Mouse (Mus musculus) granulocyte monocyte progenitor cell, adult 5-6 weeks (primary cell): ENCODE data around the gene Zup1. TPM values are rescaled to one million over a fixed set of nuclear protein-coding genes. Genes with fewer than 3 reads are reported as not detected.
"Not testable (repeated sequence)": the region's sequence is repeated elsewhere in the genome, so short reads cannot be mapped to it uniquely, and the experiment has no call there.

Source experiments
- ATAC-seq: replicated peaks from 2 replicates; pipeline ENCODE4 v1.8.0; 2016; ENCODE audit warnings: mild to moderate bottlenecking, moderate TSS enrichment, inconsistent platforms; ENCODE audit not compliant: poor library complexity, severe bottlenecking
- total RNA-seq, 2 experiments: library from RNA; stranded (forward) in 1 of 2; stranded (reverse) in 1 of 2; fragments of 200-712, 200-1000 nt in 1 of 2; fragments of >200 nt in 1 of 2; fragmentation: Nextera tagmentation in 1 of 2; gene quantifications; 2 replicates each; pipeline ENCODE4 v1.2.3; 2014 to 2017

Gene Zup1
- 32.8 and 33.3 TPM in 2 replicates for total RNA-seq (2014; fragmentation: Nextera tagmentation)
- 31.3 and 42.5 TPM in 2 replicates for total RNA-seq (2017)

DNA sequence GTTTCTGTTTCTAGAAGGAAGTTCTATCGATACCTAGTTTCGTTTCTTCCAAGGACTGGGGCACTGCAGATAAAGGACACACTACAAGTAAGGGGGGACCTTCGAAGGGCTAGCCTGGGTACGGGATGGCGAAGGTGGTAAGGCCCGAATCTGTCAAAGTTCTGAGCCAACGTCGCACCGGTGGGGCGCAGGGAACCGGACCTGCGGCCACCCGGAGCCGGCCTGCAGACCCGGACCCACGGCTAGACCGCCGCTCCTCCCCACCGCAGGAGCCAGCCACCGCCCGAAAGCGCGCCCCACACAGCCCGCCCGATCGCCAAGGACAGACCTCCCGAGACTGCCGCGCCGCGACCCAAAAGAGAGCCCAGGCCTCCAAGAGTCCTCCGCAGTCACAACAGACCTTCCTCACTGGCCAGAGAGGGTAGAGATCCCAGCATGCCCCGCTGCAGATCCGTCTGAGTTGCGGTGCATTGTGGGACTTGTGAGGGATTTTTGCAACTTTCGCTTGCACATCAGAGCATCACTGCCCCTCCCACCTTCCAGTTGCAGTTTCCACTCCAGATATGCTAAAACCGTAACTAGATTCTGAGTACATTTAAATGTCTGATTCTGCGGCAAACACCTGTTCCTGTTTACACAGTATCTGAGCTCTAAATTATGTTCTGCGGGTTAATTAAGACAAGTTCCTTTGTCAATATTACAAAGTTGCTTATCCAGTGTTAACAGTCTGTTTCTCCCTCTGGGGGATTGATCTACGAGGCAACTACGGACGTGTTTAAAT lies at the start of gene Zup1:
Gene Zup1, minus strand, starts transcription at position 467 of the 781 bp plus-strand sequence.
- peak; percentile 98 for ATAC-seq

DNA sequence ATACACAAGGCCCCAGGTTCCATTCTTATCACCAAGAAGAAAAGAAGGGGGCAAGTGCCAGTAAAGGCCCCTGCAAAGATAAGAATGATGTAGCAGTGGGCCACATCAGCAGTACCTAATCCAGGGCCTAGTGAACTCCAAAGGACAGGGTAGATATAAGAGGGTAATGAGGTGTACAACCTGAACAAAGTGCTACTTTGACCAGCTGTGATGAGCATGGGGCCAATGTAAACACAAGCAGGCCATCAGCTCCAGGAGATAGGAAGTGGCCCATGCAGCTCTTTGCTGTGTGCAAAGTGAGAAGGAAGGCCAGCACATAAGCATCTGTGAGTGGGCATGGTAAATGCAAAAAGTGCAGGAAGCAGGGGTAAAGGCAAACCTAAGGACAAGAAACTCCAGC lies 47.3 kb upstream of the Zup1 start:
- no peak for ATAC-seq

DNA sequence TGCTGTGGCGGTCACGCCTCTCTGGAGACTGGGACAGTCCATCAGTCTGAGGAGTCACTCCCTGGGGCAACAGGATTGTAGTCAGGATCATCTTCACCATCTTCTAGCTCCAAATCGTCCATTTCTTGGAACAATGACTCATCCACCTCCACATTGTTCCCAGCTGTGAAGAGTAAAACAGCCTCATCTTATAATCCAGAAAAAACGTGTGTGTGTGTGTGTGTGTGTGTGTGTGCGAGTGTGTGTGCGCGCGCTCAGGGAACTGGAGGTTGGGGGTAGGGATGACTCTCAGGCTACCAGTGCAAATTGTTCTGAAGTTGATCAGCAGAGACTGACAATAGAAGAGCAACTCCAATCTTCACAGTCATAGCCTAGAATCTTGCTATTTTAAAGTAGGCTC lies 45.6 kb upstream of the Zup1 start:
- ATAC-seq: not testable (repeated sequence)

DNA sequence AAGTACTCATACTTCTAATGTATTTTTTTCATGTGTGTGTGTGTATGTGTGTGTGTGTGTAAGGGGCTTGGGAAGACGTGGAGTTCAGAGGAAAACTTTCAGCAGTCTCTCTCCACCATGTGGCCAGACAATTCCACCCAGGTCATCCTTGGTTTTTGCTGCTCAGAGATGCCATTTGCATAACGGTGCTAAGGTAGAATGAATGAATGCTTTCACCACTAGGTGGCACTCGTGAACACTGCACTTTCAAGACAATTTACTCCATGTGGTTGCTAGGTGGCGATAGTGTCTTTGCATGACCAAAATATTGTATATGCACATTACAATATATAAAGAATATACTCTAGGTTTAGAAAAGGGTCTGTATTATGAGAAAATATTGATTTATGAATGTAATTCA lies 35.7 kb upstream of the Zup1 start:
- peak; percentile 98 for ATAC-seq

DNA sequence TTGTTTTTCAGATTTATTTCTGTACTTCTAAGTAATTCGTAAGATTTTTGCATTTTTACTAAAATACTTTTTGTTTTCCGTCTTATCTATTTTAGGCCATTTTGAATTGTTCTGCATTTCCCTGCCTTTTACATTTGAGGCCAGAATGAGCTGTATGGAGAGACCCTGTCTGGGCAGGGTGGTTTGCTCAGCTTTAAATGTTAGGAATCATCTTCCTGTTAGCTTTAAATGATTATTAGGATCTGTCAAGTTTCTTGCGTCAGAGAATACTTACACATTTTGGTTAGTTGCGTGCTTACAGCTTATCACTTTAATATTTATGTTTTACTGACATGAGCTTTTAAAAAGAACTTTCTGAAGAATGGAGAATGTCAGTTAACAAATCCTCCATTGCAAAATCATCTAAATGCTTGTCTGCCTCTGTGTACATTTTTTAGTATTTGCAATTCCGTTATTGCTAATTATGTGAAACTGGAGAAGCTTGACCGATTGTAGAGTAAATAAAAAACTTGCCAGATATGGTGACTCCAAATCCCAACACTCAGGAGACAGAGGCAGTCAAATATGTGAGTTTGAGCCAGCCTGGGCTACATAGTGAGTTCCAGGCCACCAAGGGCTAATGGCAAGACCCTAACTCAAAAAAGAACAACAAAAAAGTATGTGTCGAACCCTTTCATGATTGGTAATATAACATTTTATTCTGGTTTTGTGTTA lies 23.9 kb upstream of the Zup1 start:
- no peak for ATAC-seq

DNA sequence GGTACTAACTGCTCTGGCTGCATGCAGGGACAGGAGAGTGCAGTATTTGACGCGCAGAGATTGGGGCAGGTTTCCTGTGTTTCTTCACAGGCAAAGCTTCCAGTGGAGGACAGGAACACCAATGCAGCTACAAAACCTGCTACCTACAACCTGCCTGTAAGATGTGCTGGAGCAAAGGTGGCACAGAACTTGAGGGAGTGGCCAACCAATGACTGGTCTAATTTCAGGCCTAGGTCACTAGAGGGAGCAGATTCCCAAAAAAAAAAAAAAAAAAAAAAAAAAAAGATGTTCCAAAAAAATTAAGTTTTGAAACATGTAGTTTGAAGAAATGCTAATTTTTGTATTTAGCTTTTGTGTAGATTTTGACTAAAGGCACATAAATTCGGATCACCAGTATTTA lies 1.4 kb upstream of the Zup1 start:
- no peak for ATAC-seq

DNA sequence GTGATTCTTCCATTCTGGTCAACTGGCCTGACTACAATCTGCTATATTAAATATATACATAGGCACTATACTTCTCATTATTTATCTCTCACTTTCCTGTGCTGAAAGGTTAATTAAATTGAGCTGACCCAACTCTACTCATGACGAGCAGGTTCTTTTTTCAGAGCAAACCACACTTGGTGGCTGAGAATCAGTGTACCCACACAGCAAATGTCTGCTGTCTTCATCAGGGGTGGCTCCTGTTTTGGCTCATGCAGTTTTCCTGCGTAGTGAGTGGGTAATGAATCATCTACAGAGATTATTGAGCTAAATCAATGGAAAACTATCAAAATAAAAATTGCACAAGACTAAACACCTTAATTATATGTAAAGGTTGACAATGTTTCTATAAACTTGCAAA lies 4.7 kb downstream of the Zup1 start:
- ATAC-seq: no peak

DNA sequence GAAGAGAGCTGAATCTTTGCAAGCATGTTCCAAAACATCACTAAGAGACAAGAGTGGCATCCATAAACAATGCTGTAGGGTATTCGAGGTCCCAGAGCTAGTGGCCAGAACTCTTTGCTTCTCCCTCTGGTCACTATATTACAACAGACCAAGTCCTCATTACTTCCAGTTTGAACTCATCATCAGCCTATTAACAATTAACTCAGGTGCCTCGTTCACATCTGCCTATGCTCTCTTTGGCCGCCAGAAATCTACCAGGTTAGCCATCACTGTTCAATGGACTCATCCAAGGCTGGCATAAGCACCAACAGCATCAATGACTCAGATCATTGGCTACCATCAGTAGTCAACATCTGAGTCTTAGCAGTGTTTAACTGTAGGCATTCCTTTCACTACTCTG lies 5.7 kb downstream of the Zup1 start:
- no peak for ATAC-seq

DNA sequence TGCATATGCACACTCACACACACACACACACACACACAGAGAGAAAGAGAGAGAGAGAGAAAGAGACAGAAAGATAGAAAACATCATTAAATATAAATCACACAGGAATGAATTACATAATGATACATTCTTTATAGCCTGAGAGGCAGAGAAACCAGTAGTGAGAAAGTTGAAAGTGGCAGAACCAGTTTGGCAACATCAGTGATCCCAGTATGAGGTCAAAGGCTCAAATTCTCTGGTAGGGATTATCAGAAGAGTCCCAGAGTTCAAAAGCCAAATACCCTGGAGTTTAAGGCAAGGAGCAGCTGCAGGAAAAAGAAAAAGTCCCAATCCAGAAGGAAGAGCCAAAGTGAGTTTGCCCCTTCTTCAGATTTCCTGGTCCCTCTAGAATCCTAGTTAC lies 10.4 kb downstream of the Zup1 start:
- ATAC-seq: no peak

DNA sequence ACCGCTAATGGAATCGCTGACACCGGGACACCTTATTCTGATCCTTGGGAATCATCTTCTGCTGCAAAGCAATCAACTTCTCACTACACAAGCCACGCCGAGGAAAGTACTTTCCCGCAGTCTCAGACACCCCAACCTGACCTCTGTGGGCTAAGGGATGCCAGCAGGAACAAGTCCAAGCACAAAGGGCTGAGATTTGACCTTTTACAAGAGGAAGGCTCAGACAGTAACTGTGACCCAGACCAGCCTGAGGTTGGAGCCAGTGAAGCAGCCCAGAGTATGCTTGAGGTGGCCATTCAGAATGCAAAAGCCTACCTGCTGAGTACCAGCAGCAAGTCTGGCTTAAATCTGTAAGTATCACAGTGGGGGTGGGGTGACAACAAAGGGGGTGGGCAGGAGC lies 45.6 kb downstream of the Zup1 start:
- no peak for ATAC-seq

DNA sequence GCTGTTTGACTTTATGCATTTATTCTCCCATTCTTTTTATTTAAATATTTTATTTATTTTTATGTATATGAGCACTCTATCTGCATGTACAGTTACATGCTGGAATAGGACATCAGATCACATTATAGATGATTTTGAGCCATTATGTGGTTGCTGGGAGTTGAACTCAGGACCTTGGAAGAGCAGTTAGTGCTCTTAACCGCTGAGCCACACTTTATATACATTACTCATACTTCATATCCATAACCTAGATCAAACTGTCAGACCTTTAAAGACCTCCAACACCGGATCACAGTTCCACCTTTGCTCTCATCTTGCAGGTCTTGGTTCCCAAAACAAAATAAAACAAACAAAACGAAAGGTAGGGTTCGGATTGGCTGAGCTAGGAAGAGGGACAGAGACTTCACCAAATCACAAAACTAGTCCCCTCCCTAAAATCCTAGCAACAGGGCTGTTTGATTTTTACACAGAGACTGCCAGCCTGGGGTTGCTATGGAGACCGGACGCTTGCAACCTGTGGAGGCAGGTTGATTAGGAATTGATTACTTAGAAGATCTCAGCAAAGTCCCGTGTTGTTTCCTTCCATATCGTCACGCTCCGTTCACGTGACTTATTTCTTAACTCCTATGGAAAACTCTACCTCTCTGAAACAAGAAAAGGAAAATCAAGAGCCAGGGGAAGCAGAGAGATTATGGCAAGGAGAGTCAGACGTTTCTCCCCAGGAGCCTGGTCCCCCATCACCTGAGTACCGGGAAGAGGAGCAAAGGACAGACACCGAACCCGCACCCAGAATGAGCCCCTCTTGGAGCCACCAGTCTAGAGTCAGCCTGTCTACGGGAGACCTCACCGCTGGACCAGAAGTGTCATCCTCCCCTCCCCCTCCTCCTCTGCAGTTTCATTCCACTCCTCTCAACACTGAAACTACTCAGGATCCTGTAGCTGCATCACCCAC lies 46.3 kb downstream of the Zup1 start, which contains the start of gene Rsph4a:
Gene Rsph4a, plus strand, starts transcription at position 582 of the 952 bp plus-strand sequence.
- no peak; the same call in 1 of the 2 replicates for ATAC-seq

DNA sequence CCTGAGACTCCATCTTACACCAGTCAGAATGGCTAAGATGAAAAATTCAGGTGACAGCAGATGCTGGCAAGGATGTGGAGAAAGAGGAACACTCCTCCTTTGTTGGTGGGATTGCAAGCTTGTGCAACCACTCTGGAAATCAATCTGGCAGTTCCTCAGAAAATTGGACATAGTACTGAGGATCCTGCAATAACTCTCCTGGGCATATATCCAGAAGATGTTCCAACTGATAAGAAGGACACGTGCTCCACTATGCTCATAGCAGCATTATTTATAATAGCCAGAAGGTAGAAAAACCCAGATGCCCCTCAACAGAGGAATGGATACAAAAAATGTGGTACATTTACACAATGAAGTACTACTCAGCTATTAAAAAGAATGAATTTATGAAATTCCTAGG lies 49.5 kb downstream of the Zup1 start:
- ATAC-seq: not testable (repeated sequence)

DNA sequence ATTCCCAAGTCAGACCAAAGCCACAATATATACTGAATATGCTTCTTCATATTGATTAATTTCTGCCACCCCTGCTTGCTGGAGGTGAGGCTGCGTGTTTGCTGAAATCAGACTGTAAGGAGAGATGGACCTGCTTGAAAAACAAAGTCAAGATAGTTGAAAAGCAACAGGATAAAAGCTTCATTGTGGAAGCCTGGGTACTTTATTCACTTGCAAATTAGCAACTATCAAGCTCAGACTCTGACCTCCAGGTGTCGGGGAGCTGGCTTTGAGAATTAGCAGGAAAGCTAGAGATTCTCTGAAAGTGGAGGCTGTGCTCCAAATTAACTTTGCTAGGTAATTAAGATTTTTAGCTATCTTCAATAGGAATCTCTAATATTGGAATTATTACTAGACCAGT lies 68.7 kb downstream of the Zup1 start:
- ATAC-seq: not testable (repeated sequence)

DNA sequence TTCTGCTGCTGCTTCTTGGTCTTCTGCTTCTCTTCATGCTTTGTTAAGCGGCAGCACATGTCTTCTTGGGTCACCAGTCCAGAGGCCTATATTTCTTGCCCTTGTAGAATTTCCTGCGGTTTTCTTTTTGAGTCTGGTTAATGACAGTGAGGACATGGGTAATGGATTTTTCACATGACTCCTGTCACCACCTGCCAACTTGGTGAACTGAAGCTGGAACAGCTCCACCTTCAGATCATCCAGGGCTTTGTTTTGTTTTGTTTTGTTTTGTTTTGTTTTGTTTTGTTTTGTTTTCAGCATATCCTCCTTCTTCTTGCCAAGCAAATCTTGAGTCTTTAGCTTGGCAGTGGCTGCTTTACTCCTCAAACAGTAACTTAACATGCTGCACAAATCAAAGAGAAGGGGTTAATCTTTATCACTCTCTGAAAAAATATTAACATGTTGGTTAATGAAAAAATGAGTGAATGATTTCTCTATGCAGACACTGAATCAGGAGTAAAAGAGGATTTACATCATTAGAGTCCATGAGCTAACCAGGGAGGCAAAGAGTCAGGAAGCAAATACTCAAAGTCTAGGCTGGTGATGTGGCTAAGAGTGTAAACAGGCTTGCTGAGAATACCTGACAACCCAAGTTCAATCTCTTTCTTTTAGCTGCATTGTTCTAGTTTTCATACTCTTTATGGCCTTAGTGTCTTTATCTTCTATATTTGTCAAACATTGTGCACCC lies 78.2 kb downstream of the Zup1 start:
- ATAC-seq: no peak

DNA sequence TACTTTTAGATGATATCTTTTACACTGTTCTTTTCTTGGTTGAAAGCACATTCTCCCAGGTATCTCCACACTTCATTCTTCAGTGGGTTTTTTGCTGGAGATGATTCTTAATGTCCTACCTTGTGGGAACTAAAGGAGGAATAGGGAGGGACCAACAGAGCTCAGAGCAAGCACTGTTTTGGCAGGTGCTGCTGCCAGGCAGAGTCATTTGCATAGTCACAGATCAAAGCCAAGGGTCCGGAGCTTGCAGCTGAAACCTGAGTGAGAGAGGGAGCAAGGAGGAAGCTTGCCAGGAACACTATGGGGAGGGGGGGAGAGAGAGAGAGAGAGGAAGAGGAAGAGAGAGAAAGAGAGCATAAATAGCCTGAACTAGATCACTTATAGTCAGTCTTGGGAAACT lies 80.6 kb downstream of the Zup1 start:
- no peak for ATAC-seq

Other genes starting within 250 kb of the Zup1 start
- not detected in 2 replicates for gene Sult3a2, start 164.6 kb downstream of the Zup1 start, total RNA-seq (2014; fragmentation: Nextera tagmentation)
- gene Sult3a2, start 164.6 kb downstream of the Zup1 start, total RNA-seq (2017): not detected in 2 replicates
- gene Sult3a1, start 93.5 kb downstream of the Zup1 start, total RNA-seq (2014; fragmentation: Nextera tagmentation): not detected in 2 replicates
- not detected in 2 replicates for gene Sult3a1, start 93.5 kb downstream of the Zup1 start, total RNA-seq (2017)
- not detected in 2 replicates for gene Rsph4a, start 46.2 kb downstream of the Zup1 start, total RNA-seq (2014; fragmentation: Nextera tagmentation)
- gene Rsph4a, start 46.2 kb downstream of the Zup1 start, total RNA-seq (2017): not detected in 2 replicates
- 129 and 177 TPM in 2 replicates for gene Rwdd1, start 68.4 kb upstream of the Zup1 start, total RNA-seq (2014; fragmentation: Nextera tagmentation)
- 165 and 205 TPM in 2 replicates for gene Rwdd1, start 68.4 kb upstream of the Zup1 start, total RNA-seq (2017)
- gene Trappc3l, start 86.3 kb upstream of the Zup1 start, total RNA-seq (2014; fragmentation: Nextera tagmentation): not detected in 2 replicates
- not detected in 2 replicates for gene Trappc3l, start 86.3 kb upstream of the Zup1 start, total RNA-seq (2017)
- gene Calhm4, start 93.0 kb upstream of the Zup1 start, total RNA-seq (2014; fragmentation: Nextera tagmentation): not detected in 2 replicates
- gene Calhm4, start 93.0 kb upstream of the Zup1 start, total RNA-seq (2017): not detected in 2 replicates
- gene Calhm5, start 145.2 kb upstream of the Zup1 start, total RNA-seq (2014; fragmentation: Nextera tagmentation): not detected in 2 replicates
- gene Calhm5, start 145.2 kb upstream of the Zup1 start, total RNA-seq (2017): not detected in 2 replicates
- 3.2 and 6.1 TPM in 2 replicates for gene Calhm6, start 176.7 kb upstream of the Zup1 start, total RNA-seq (2014; fragmentation: Nextera tagmentation)
- 3.0 and 4.4 TPM in 2 replicates for gene Calhm6, start 176.7 kb upstream of the Zup1 start, total RNA-seq (2017)